Mouse (Mus musculus) heart, adult 18-20 months (tissue): ENCODE measurements at regions not wholly inside any gene's neighbourhood (a gene's known extent, or its start where the extent isn't known, plus 50 kb on each side); places are given as distances from the start of the nearest gene placed in this dataset.

Experiments
- DNase-seq, 2 experiments: peaks; one replicate each; pipeline ENCODE4 v3.0.0; 2021 to 2022; ENCODE audit warnings: mixed read lengths in 1 of 2

DNA sequence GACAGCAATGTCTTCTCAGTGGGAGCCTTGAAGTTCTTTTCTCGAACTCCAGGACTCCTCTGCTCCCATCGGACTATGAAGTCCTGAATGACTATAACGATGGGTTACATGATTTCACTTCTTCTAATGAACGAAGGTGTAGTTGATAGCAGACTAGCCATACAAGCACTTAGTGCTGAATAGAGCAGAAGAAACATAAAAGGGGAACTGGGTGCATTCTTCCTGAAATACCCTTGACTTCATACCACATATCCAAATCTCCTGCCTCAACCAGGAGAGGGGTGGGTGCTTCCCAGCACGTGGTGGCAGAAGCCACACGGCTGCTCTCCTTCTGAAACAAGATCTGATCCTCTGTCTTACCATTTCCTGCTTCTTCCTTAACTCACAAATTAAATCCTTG, 407.4 kb downstream of the Atp23 start:
- DNase-seq, result no peak

DNA sequence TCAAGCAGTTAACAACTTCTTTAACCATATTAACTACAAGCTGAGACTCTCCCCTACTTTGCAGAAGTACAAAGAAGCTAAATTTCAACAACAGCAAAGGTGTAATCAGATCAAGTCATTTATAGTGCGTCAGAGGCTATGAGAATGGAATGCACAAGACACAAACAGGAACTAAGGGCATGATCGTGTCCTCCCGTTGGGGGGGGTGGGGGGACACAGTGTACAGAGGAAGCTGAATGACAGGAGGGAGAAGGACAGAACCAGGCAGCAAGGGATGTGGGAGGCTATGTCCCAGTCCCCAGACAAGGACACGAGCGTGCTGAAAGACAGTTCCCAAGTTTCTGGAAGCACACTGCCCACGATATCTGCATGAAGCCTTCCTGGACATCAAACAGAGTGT, 408.9 kb downstream of the Atp23 start:
- DNase-seq, result peak in 1 of 2 experiments; percentile 15

DNA sequence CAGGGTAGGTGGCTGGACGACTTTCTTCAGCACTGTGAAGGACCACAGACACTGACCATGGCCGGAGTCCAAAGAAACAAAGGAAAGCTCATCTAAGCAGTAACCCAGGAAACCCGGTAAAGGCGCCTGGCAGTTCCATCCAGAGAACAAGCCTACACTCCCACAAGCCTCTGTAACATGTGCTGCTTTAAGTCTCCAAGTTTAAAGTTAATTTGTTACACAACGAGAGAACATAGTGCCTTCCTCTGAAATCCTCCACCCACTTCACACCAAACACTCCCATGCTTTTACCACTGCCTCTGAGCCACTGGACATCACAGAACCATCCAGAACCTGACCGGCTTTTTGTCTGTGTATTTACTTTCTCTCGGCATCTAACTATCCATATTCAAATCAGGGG, 416.0 kb downstream of the Atp23 start:
- no peak for DNase-seq

DNA sequence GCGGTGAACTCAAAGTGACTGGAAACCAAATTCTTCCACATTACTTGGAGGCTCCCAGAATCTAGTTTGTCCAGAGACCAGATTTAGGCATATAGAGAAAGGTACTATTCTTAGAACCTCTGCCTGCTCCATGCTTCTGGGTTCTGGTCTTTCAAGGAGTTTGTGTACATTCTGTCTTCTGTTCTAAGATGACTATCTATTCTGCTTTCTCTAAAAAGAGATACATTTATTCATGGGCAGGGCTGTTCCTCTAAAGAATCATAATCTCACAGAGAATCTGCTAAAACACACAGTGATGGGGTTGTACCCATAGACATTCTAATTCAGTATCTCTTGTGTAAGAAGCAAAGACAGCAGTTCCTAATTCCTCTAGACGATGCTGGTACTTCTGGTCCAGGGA, 417.7 kb downstream of the Atp23 start:
- no peak for DNase-seq

DNA sequence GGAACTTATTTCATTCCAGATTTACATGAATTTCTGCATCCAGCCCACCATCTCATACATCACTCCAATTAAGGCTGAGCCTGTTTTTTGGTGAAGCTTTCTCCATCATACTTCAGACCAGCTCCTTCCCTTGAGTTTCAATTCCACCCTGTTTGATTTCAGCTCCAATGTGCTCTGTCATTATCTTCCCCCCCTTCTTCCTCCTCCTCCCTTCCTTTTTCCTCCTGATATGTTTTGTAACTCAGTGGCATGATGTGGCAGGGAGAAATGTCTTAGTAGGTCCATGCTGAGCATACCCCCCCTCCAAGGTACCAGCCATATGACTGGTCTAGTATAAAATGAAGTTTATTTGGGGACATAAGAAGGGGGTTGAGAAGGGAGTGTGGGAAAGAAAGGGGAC, 420.8 kb downstream of the Atp23 start:
- no peak for DNase-seq

DNA sequence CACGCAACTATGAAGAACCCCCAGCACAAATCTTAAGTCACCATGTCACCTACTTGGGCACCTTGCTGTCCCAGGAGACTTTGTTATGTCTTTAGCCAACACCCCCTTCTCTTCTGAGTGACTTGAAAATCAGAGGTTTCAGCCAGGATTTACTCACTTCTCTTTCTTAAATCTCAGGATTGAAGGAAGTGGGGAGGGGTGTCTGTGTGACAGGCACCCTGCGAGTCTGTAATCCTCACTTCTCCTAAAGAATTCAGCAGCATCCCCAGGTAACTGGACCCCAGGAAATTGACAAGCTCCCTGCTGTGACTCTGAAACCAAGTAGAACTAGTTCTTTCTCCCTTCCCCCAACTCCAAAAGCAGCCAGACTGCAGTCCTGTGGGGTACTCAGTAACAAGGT, 421.4 kb downstream of the Atp23 start:
- no peak for DNase-seq

DNA sequence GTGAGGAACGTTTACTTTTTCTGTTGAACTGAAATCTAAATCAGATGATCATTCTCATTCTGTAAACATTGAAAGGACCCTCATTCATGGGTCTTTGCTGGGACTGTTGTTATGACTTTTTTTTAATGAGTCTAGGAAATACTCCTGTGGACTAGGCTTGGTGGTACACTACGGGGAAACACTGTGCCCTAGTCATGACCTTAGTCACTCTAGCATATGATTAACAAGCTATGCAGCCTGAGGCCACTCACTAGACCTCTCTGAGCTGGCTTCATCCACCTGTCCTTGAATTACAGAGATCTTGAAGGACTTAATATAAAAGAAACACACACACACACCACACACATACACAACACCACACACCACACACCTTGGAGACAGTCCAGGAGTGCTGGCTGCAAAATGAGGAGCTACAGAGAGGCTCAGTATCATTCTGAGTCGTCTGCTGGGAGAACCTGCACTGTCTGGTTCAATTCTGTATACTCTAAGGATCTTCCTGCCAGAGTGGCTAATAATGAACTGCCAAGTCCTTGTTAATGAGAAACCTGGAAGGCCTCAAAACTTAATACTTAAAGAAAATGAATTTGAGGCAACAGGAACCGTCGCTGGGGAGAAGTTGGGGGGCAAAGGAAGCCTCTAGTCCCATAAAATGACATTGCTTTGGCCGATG, 428.0 kb downstream of the Atp23 start:
- DNase-seq, result no peak

DNA sequence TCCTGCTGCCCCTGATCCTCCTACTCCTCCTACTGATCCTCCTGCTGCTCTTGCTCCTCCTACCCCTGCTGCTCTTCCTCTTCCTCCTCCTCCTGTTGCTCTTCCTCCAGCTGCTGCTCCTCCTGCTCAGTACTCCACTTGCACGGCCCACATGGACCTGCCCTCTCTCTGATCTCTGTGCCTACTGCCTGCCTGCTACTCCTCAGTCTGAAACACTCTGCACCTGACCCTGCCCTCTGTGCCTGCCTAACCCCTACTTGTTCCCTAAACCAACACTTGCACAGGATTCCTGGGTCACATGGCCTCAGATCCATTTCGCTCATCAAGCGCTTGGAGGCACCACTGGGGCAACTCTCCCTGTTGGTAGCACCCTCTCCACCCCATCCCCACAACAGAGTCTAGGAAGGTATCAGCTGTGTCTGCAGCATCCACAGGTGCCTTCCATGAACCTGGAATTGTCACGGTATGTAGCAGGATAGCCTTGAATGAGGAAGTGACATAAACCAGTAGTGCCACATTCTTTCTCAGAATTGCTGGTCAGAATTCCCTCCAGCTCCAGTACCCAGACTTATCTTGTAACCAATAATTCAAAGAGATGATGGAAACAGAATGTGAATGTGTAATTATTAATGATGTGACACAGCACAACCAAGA, 430.2 kb downstream of the Atp23 start:
- DNase-seq, result no peak

DNA sequence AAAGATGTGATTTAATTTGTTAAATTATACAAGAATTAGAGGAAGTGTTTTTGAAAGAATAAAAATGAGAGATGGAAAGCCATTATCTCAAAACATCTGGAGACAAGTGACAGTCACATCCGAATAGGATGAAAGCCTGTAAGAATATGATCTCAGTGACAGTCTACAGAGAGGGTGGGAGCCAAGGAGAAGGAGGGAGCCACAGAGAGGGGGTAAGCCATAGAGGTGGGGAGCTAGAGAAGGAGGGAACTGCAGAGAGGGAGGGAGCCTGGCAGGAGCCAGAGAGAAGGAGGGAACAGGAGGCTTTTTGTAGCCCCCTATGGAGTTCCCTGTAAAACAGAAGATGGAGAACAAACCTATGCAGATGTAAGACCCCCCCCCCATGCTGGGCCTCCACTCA, 438.4 kb downstream of the Atp23 start:
- no peak for DNase-seq

DNA sequence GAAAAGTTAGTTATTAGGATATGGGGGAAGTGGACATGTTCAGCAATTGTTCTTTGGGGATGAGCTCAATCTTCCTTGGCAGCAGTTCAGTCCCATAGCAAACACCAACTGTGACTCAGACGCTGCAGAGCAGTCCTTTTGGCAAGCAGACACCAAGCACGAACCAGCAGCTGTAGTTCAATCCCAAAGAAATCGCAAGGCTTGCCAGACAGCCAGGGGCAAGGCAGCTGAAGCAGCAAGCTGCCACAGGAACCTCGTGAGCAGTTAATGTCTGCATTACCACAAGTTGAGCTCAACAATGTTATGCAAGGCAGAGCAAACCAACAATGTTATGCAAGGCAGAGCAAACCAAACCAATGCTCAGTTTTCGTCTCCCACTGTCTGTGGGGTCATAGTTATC, 442.6 kb downstream of the Atp23 start:
- no peak for DNase-seq

DNA sequence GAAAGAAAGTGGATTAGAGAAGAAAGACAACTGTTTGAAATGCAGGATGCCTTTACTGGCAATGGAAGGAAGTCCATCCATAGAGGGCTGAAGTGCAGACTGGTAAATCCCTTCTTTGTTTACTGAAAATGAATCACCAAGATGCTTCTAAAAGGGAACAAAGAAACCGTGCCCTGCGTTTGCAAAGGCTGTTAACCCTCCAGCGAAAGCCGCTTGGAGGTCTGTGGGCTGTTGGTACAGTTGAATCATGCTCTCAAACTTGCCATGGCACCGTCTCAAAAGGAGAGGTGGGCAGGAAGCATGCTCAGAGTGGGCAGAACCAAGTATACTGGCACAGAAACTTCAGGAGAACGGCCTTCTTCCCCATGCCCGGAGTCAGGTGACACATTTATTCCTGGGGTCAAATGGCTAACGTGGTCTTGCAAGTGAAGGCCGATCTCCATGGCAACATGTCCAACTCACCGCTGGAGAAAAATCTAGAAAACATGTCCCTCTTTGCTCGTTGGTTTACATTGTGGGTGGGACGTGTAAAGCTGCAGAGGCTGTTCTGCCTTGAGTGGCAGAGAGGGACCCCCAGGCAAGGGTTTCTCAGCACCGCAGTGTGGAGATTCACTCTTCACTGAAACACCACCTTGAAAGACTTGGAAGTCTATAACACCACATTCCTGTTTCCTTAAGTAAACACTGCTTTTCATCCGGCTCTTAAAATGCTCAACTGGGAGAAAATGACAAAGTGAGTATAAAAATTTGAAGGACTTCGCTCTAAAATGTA, 448.2 kb downstream of the Atp23 start:
- no peak for DNase-seq

DNA sequence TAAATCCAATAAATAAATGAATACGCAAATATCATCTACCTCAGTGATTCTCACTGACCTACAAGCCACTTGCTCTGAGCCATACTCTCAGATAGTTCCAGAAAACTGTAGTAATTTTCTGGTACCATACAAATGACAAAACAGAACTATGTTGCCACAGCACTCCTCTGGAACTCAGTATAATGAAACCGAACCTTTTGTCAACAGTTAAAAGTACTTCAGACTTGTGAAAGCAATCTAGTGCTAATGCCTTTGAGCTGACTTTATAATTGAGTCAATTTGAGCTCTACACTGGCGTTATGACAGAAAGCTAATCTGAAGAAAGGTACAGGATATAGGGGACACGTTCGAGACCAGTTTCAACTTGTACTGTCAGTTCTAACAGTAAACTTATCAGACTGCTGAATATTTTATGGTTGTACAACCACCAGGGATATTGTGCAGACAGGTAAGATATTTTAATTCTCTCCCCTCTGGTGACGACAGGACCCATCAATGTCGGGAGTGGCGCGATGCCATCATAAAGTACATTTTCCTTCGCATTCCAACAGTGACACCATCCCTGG, 449.0 kb downstream of the Atp23 start:
- no peak for DNase-seq

DNA sequence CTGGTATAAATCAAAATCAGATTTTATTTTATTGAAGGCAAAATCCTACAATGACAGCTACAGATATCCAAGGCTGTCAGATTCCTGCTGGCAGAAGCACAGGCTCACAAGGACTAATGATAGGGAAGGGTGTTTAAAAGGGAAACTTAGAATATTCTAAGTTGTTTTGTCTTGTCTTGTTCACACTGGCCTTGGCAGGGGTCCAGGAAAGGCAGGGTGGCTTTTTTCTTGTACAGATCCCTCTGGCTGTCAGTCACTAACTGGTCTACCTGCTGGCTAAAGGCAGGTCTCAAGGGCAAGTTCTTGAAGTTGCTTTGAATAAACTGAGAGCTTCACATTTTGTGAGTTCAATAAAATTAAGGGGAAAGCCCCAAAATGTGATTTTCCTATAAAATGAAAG, 465.3 kb downstream of the Lrig3 start:
- no peak for DNase-seq

DNA sequence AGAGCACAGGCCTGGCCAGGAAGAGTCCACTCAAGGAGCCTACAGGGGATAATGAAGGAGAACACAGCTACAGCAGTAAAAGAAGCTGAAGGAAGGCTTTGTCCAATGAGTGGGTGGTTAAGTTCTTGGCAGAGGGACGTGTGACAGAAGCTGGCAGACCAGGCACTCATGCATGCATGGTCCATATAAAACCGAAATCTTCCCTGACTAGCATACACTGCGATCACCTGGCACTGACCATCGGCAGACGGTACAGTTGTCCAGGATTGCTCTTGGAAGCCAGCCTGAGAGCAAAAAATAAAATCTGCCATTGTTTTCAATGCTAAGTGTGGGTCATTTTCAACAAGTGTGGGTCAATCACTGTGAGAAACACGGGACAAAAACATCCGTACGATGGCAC, 464.4 kb downstream of the Lrig3 start:
- DNase-seq, result no peak

DNA sequence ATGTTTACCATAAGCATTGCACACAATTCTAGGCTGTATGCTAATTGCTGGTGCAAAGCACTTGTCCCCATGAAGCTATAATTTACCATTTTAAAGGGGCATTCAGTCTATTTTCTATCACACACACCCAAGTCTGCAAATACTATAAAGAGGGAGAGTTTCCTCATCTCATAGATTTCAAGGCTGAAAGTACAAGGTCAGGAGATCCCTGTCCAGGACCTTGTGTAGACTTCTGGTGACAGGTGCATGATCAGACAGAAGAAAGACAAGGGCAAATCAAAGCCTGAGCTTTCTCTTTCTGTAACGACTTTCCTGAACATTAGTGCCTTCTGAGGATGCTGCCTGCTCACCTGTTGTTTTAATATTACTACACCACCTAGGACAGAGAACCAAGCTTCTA, 463.5 kb downstream of the Lrig3 start:
- DNase-seq, result no peak

DNA sequence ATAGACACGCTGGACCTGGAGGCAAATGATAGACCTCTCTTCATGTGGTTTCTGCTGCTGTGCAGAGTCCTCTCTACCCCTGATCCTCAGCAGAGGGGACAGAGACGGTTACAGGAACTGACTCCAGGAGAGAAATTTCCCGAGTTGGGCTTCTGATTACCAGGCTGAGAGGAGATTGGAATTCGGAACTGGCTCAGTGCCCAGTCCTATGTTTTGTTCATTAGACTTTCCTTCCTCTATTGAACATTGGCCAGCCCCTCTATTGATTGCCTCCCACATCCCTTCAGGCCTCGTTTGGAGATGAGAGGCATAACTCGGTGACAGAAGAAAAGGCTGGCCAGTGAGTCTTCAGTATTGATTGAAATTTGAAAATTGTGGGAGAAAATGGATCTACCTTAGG, 456.1 kb downstream of the Lrig3 start:
- peak in 1 of 2 experiments; percentile 0 for DNase-seq

DNA sequence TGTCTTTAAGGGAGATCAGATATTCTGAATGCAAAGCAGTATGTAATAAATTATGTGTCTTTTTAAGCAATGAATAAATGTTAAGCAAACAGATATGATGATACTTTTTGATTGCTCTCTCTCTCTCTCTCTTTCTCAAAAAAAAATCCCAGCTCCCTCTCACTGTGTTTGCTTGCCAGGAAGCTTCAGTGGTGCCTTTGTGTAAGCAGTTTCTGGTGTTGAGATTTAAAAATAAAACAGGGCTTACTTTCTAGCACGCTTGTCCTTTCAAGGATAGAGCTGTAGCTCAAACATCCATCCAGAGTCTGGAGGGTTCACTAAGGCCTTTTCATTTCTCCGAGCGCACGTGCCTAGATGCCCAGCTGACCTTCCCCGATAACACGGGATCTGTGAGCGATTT, 447.8 kb downstream of the Lrig3 start:
- DNase-seq, result no peak

DNA sequence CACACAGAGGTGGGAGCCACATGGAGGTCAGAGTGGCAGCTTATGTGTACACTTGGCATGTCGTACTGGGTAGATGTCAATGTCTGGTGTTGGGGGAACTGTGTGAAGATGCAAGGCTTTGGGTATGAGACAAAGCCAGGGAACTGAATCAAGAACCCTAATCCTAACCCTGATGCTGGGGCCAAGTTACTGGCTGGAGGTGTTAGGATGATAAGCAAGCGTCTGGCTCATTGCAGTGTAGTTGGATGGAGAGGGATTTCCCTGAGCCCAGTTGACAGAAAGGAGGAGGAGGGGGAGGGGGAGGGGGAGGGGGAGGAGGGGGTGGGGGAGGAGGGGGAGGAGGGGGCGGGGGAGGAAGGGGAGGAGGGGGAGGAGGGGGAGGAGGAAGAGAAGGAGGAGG, 426.3 kb downstream of the Lrig3 start:
- DNase-seq, result no peak

DNA sequence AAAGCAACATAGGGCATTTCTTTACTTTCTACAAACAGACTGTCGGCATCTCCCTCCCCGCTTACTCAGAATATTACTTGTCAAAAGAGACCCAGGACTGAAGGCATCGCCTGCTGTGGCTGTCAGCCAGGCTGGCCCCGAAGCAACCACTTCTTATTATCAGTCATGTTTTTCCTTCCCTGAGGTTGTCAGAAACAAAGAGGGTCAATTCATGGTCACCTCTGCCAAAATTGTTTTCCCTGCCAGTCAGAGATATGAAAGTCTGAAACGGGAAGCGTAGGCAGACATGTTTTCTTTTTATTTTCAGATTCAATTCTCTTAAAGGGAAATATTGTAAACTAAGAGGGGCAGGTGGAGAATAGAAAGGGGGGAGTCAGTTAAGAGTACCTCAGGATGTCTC, 425.8 kb downstream of the Lrig3 start:
- DNase-seq, result peak; percentile 2 to 4

DNA sequence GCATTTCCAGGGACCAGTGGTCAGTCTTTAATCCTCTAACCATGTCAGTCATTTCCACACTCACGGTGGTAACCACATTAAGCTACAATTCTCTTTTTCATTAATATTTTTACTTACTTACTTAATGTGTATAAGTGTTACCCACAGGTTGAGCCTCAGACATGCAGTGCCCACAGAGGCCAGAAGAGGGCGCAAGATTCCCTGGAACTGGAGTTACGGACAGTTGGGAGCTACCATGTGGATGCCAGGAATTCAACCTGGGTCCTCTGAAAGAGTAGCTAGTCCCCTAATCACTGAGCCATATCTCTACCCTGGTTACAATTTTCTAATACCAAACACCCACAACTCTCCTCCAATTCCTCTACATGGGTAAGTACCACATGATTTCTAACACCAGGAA, 420.5 kb downstream of the Lrig3 start:
- DNase-seq, result no peak

DNA sequence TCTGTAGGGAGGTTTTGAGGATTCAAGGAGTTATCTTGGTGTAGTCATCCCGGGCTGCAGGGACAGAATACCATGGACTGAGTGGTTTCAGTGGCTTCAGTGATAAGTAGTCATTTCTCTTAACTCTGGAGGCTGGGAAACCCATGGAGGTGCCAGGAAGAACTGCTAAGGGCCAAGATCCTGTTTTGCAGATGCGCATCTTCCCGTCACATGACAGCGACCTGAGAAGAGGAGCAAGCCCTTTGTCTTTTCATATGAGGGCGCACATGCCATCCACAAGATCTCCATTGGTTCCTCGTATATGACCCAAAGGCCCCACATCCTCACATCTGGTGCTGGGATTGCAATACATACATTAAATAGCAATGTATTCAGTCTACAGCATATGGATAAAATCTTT, 419.7 kb downstream of the Lrig3 start:
- no peak for DNase-seq

DNA sequence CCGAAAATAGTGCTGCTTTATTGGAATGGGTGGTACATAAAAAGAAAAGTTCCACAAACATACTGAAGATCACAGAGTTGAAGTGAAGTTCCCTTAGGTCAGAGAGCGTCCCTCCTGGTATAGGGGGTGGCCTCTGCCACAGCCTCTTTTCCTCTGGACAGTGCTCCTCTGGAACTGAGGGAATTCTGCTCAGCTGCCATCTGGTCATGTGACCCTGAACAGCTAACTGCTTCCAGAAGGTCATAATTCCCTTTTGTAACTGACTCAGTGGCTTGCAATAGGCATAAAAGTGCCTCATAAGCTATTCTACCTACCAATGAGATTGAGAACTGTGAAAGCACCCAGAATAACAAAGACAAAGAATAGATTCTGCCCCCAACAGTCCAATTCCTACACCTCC, 414.4 kb downstream of the Lrig3 start:
- no peak for DNase-seq

DNA sequence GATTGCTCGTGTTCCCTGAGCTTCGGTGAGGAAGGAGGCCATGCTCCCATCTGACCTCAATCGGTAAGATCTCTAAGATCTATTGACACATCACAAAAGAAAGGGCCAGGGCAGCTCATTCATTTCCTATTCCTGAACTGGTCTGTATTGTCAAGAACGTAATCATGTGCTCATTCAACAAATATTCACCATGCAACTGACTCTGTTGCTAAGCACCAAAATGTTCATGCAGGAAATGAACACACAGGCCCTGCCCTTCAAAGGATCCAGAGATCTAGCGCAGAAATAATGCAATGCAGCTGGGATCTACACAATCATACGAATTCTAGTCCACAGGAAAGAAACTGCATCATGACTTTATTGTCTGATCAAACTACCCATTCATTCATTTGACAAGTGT, 413.3 kb downstream of the Lrig3 start:
- DNase-seq, result no peak
